ENCODE assay signal across 30 mouse cellular contexts in the genomic region with DNA sequence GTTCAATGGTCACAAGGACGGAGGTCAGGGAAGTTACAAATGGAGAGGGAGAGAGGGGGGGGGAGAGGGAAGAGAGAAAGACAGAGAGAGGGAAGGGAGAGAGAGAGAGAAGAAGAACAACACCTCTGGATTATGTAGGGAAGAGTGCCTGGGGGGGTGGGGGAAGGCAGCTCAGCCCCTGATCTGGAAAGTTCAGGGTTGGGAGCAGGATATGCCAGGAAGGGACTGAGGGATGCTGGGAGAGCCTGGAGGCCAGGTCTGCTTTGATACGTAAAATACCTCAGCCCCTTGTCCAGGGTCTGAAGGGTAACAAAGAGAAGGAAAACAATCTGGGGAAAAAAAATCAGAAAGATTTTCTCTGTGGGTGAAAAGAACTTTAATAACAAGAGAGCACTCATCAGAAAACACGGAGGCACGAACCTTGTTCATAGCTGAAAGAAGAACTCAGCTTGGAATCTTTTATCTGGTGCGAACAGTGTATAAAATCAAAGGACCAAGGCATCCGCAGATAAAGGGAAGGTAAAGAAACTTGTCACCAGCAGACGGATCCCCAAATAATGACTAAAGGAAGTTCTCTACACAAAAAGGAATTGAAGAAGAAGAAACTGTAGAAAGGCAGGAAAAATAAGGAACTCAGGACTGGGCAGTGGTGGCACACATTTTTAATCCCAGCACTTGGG. TPM values are rescaled to one million over a fixed set of nuclear protein-coding genes. Genes with fewer than 3 reads are reported as not detected.
DNase-seq lines count a peak whose midpoint lies in the region; ATAC-seq and TF ChIP-seq lines count a peak whose summit lies in the region.
"Had no signal": no experiment of that assay in that cellular context is flagged by ENCODE, and none has a peak within 500 bp of the region (broad histone marks: within the 10 kb centered on the region; RNA-seq: fewer than 3 reads in every experiment).

No protein-coding gene starts in this region.

- WGBS in heart, embryonic 10.5 days, result 36% methylated on average over 7 of the region's 7 CpGs
- WGBS in bone marrow, adult 2 months, result 69% methylated on average over 7 of the region's 7 CpGs
- WGBS in forebrain, embryonic 15.5 days, result 25% methylated on average over 7 of the region's 7 CpGs
- 36% methylated on average over 7 of the region's 7 CpGs for WGBS in forebrain, embryonic 10.5 days

- H3K27ac ChIP-seq in heart, embryonic 10.5 days, result no peak overlapping the region
- H3K27ac ChIP-seq in bone marrow, adult 2 months (ENCODE audit: control insufficient read depth, insufficient read depth, low read depth, low read length, poor library complexity), result peak overlapping the region; percentile 24; the same call in 1 of the 2 replicates
- no peak overlapping the region for H3K27ac ChIP-seq in forebrain, embryonic 15.5 days (replicated peaks)
- H3K27ac ChIP-seq in forebrain, embryonic 10.5 days, result no peak overlapping the region
- H3K27ac ChIP-seq: embryonic facial prominence, embryonic 10.5 days; embryonic facial prominence, embryonic 13.5 days; hindbrain, embryonic 10.5 days; hindbrain, embryonic 13.5 days had no signal

- peak; percentile 30 for DNase-seq in heart, embryonic 10.5 days (ENCODE audit: low spot score)
- no peak for DNase-seq in heart, adult 9 months (ENCODE audit: low spot score in 2 of 2)
- DNase-seq in ES-CJ7 (ENCODE audit: low read depth, low spot score) (peak; percentile 87), MEL-GATA-1-ER (ENCODE audit: extremely low read depth, low read depth) (peak; percentile 53)
- no peak for DNase-seq in forebrain, embryonic 10.5 days (ENCODE audit: extremely low spot score, low spot score)
- DNase-seq: adrenal gland, adult 2 months; adrenal gland, postnatal 14 days; B cell, adult 2 months; cerebellum, adult 11-12 months; cerebellum, adult 8-10 months; cerebellum, postnatal 10 days; cerebellum, postnatal 36 days; embryo, embryonic 11 days; heart, adult 18-20 months; kidney, adult 2 months had no signal

- no peak for ATAC-seq in erythroblast, adult 5-6 weeks (replicated peaks; ENCODE audit: low FRiP score, poor library complexity, severe bottlenecking)
- ATAC-seq in forebrain, embryonic 15.5 days (replicated peaks), result no peak
- ATAC-seq: forebrain, embryonic 14.5 days; hindbrain, embryonic 16.5 days; intestine, postnatal 0 days had no signal

- no peak for TF ChIP-seq CTCF in bone marrow, adult 2 months (IDR thresholded peaks at IDR 0.05; ENCODE audit: control insufficient read depth, insufficient read depth, low read length)

- H3K4me3 ChIP-seq in heart, embryonic 10.5 days, result no peak overlapping the region
- no peak overlapping the region for H3K4me3 ChIP-seq in bone marrow, adult 2 months (replicated peaks; ENCODE audit: control insufficient read depth, low read depth, low read length)
- no peak overlapping the region for H3K4me3 ChIP-seq in forebrain, embryonic 15.5 days
- no peak overlapping the region for H3K4me3 ChIP-seq in forebrain, embryonic 10.5 days
- H3K4me3 ChIP-seq: embryonic facial prominence, embryonic 10.5 days; embryonic facial prominence, embryonic 13.5 days; hindbrain, embryonic 10.5 days; hindbrain, embryonic 13.5 days had no signal

- H3K9me3 ChIP-seq in heart, embryonic 10.5 days, result no peaks in the 10 kb centered on the region
- H3K9me3 ChIP-seq in forebrain, embryonic 15.5 days, result no peaks in the 10 kb centered on the region
- H3K9me3 ChIP-seq in forebrain, embryonic 10.5 days, result no peaks in the 10 kb centered on the region
- H3K9me3 ChIP-seq: embryonic facial prominence, embryonic 10.5 days; embryonic facial prominence, embryonic 13.5 days; G1E; hindbrain, embryonic 10.5 days; hindbrain, embryonic 13.5 days had no signal

- TF ChIP-seq POLR2A in bone marrow, adult 2 months (IDR thresholded peaks at IDR 0.05; ENCODE audit: borderline replicate concordance, control insufficient read depth, low read depth, low read length), result no peak

- H3K36me3 ChIP-seq in heart, embryonic 10.5 days, result no peaks in the 10 kb centered on the region
- no peaks in the 10 kb centered on the region for H3K36me3 ChIP-seq in forebrain, embryonic 15.5 days
- H3K36me3 ChIP-seq in forebrain, embryonic 10.5 days (replicated peaks), result no peaks in the 10 kb centered on the region
- H3K36me3 ChIP-seq: embryonic facial prominence, embryonic 10.5 days; embryonic facial prominence, embryonic 13.5 days; G1E; hindbrain, embryonic 10.5 days; hindbrain, embryonic 13.5 days had no signal

- H3K27me3 ChIP-seq in heart, embryonic 10.5 days (ENCODE audit: insufficient read depth, poor library complexity, severe bottlenecking), result no peaks in the 10 kb centered on the region
- H3K27me3 ChIP-seq in forebrain, embryonic 15.5 days, result no peaks in the 10 kb centered on the region
- H3K27me3 ChIP-seq in forebrain, embryonic 10.5 days (ENCODE audit: poor library complexity, severe bottlenecking), result no peaks in the 10 kb centered on the region
- H3K27me3 ChIP-seq: CH12.LX; embryonic facial prominence, embryonic 13.5 days; hindbrain, embryonic 13.5 days had no signal

- peaks cover 8% of the 10 kb centered on the region for H3K4me1 ChIP-seq in heart, embryonic 10.5 days
- H3K4me1 ChIP-seq in bone marrow, adult 2 months (ENCODE audit: control insufficient read depth, insufficient read depth, low read length), result peaks cover 1% of the 10 kb centered on the region; the same call in 1 of the 2 replicates
- 0 out of 2 replicates have a peak, but pooled peaks cover under 1% of the 10 kb centered on the region for H3K4me1 ChIP-seq in forebrain, embryonic 15.5 days
- peaks cover 13% of the 10 kb centered on the region for H3K4me1 ChIP-seq in forebrain, embryonic 10.5 days

- H3K4me2 ChIP-seq in forebrain, embryonic 15.5 days (replicated peaks), result no peak overlapping the region
- H3K4me2 ChIP-seq: embryonic facial prominence, embryonic 13.5 days; heart, embryonic 11.5 days; hindbrain, embryonic 13.5 days had no signal

- no peak overlapping the region for H3K9ac ChIP-seq in forebrain, embryonic 15.5 days (replicated peaks)
- H3K9ac ChIP-seq: embryonic facial prominence, embryonic 13.5 days; hindbrain, embryonic 13.5 days had no signal

RNA-seq across cellular contexts. Expression of a gene that starts 24.6 kb away (rescaled TPM):
- polyA plus RNA-seq in heart, embryonic 10.5 days (2016; fragmentation: Nextera tagmentation; extraction: Ambion mirVana), result not detected in 2 replicates
- 3.9 TPM in 1 of 2 replicates, not detected in the other for polyA plus RNA-seq in bone marrow, adult 2 months (2011; ENCODE audit: insufficient read depth, insufficient read length, low replicate concordance, missing spikeins)
- total RNA-seq in erythroblast, adult 5-6 weeks (2015; ENCODE audit: low replicate concordance), result not detected in 2 replicates
- total RNA-seq in erythroblast, adult 5-6 weeks (2017; ENCODE audit: low replicate concordance), result not detected in 2 replicates
- 1.0 and 1.4 TPM in 2 replicates for polyA plus RNA-seq in forebrain, embryonic 15.5 days (2015; fragmentation: Nextera tagmentation; extraction: Ambion mirVana)
- polyA plus RNA-seq in forebrain, embryonic 10.5 days (2016; fragmentation: Nextera tagmentation; extraction: Ambion mirVana), result 0.16 TPM in 1 of 2 replicates, not detected in the other
- total RNA-seq: CH12.LX had no signal
- polyA plus RNA-seq: adrenal gland, adult 2 months; forebrain, embryonic 11.5 days; G1E; heart, embryonic 11.5 days; kidney, embryonic 14.5 days had no signal

RNA-seq across cellular contexts. Expression of a gene that starts 58.3 kb away (rescaled TPM):
- 9.2 and 12.1 TPM in 2 replicates for polyA plus RNA-seq in heart, embryonic 10.5 days (2016; fragmentation: Nextera tagmentation; extraction: Ambion mirVana)
- 14.3 and 46.6 TPM in 2 replicates for polyA plus RNA-seq in bone marrow, adult 2 months (2011; ENCODE audit: insufficient read depth, insufficient read length, low replicate concordance, missing spikeins)
- total RNA-seq in erythroblast, adult 5-6 weeks (2015; ENCODE audit: low replicate concordance), result 214 and 220 TPM in 2 replicates
- total RNA-seq in erythroblast, adult 5-6 weeks (2017; ENCODE audit: low replicate concordance), result 159 and 168 TPM in 2 replicates
- polyA plus RNA-seq in forebrain, embryonic 15.5 days (2015; fragmentation: Nextera tagmentation; extraction: Ambion mirVana), result 13.0 and 13.2 TPM in 2 replicates
- 12.2 and 13.0 TPM in 2 replicates for polyA plus RNA-seq in forebrain, embryonic 10.5 days (2016; fragmentation: Nextera tagmentation; extraction: Ambion mirVana)

Comparison
In these comparisons a context has a peak if more than half of its experiments do, and no peak if none do; other contexts are left out.
1. DNase-seq: peak in heart, embryonic 10.5 days (single experiment), ES-CJ7 (single experiment) and MEL-GATA-1-ER (single experiment); none in heart, adult 9 months (0 of 2) and forebrain, embryonic 10.5 days (single experiment).